Mouse (Mus musculus): ENCODE measurements around the gene Rnf26. TPM values are rescaled to one million over a fixed set of nuclear protein-coding genes. Genes with fewer than 3 reads are reported as not detected.

Gene Rnf26
- polyA plus RNA-seq, 1 experiment from 2014 or later, result 13.3 TPM

GRCm38 (mm10) chr9:44109360-44110095 lies 3.8 kb downstream of the Rnf26 start:
- H3K27ac ChIP-seq, result no peak overlapping the region
- WGBS (ENCODE audit: missing documents), result 17% methylated on average over 7 of the region's 9 CpGs
- no peak overlapping the region for H3K4me3 ChIP-seq (ENCODE audit: inconsistent target)
- peaks cover 50% of the 10 kb centered on the region for H3K79me2 ChIP-seq (ENCODE audit: inconsistent target)
- H3K36me3 ChIP-seq (ENCODE audit: inconsistent target), result no peaks in the 10 kb centered on the region

- H3K36me3 ChIP-seq (ENCODE audit: inconsistent target), result no peaks in the 10 kb centered on the region
- WGBS (ENCODE audit: missing documents), result 94% methylated on average over 31 of the region's 31 CpGs
Measured at GRCm38 (mm10) chr9:44108269-44109055, 4.9 kb downstream of the Rnf26 start.

GRCm38 (mm10) chr9:44107557-44108179 lies 5.6 kb downstream of the Rnf26 start:
- H3K36me3 ChIP-seq (ENCODE audit: inconsistent target), result no peaks in the 10 kb centered on the region
- H3K4me3 ChIP-seq (ENCODE audit: inconsistent target), result no peak overlapping the region
- peaks cover 50% of the 10 kb centered on the region for H3K79me2 ChIP-seq (ENCODE audit: inconsistent target)
- H3K27ac ChIP-seq, result no peak overlapping the region
- 91% methylated on average over 22 of the region's 25 CpGs for WGBS (ENCODE audit: missing documents)

More at GRCm38 (mm10) chr9:44108269-44109055, 4.9 kb downstream of the Rnf26 start:
- Histone ChIP-seq H3K4me3 (ENCODE audit: inconsistent target) (no peak overlapping the region), H3K79me2 (ENCODE audit: inconsistent target) (peaks cover 50% of the 10 kb centered on the region), H3K27ac (no peak overlapping the region)

- Histone ChIP-seq H3K27ac (no peak within 1 kb of the TSS), H3K36me3 (ENCODE audit: inconsistent target) (no peaks in the 10 kb centered on the region), H3K79me2 (ENCODE audit: inconsistent target) (peaks cover 49% of the 10 kb centered on the region), H3K4me3 (ENCODE audit: inconsistent target) (no peak within 1 kb of the TSS)
- WGBS (ENCODE audit: missing documents), result 95% methylated on average over 4 of the region's 8 CpGs
Measured at GRCm38 (mm10) chr9:44107110-44107509, 6.2 kb downstream of the Rnf26 start, which contains the start of gene C1qtnf5. Gene C1qtnf5 (plus strand): TSS chr9:44107245.

- WGBS (ENCODE audit: missing documents), result 96% methylated on average over 4 of the region's 4 CpGs
- H3K27ac ChIP-seq, result no peak overlapping the region
Measured at GRCm38 (mm10) chr9:44106596-44106995, 6.7 kb downstream of the Rnf26 start.

GRCm38 (mm10) chr9:44106182-44106581 lies 7.1 kb downstream of the Rnf26 start:
- Histone ChIP-seq H3K79me2 (ENCODE audit: inconsistent target) (peaks cover 43% of the 10 kb centered on the region), H3K36me3 (ENCODE audit: inconsistent target) (no peaks in the 10 kb centered on the region), H3K4me3 (ENCODE audit: inconsistent target) (no peak overlapping the region), H3K27ac (no peak overlapping the region)
- WGBS (ENCODE audit: missing documents), result 96% methylated on average over 7 of the region's 7 CpGs

More at GRCm38 (mm10) chr9:44106596-44106995, 6.7 kb downstream of the Rnf26 start:
- Histone ChIP-seq H3K4me3 (ENCODE audit: inconsistent target) (no peak overlapping the region), H3K79me2 (ENCODE audit: inconsistent target) (peaks cover 44% of the 10 kb centered on the region), H3K36me3 (ENCODE audit: inconsistent target) (no peaks in the 10 kb centered on the region)

- 89% methylated on average over 10 of the region's 10 CpGs for WGBS (ENCODE audit: missing documents)
- H3K79me2 ChIP-seq (ENCODE audit: inconsistent target), result peaks cover 43% of the 10 kb centered on the region
- no peak overlapping the region for H3K4me3 ChIP-seq (ENCODE audit: inconsistent target)
- no peaks in the 10 kb centered on the region for H3K36me3 ChIP-seq (ENCODE audit: inconsistent target)
- no peak overlapping the region for H3K27ac ChIP-seq
Measured at GRCm38 (mm10) chr9:44105781-44106180, 7.5 kb downstream of the Rnf26 start.

GRCm38 (mm10) chr9:44104881-44105280 lies 8.4 kb downstream of the Rnf26 start:
- Histone ChIP-seq H3K79me2 (ENCODE audit: inconsistent target) (peaks cover 35% of the 10 kb centered on the region), H3K36me3 (ENCODE audit: inconsistent target) (no peaks in the 10 kb centered on the region), H3K27ac (no peak overlapping the region), H3K4me3 (ENCODE audit: inconsistent target) (no peak overlapping the region)
- 89% methylated on average over 7 of the region's 7 CpGs for WGBS (ENCODE audit: missing documents)

- no peak within 1 kb of the TSS for H3K27ac ChIP-seq
- WGBS (ENCODE audit: missing documents), result 93% methylated on average over 9 of the region's 9 CpGs
- H3K36me3 ChIP-seq (ENCODE audit: inconsistent target), result no peaks in the 10 kb centered on the region
- peaks cover under 1% of the 10 kb centered on the region; the same call in 1 of the 2 replicates for H3K79me2 ChIP-seq (ENCODE audit: inconsistent target)
- H3K4me3 ChIP-seq (ENCODE audit: inconsistent target), result no peak within 1 kb of the TSS
Measured at GRCm38 (mm10) chr9:44101490-44101889, 11.8 kb downstream of the Rnf26 start, which contains the start of gene Mfrp. Gene Mfrp (plus strand): TSS chr9:44101729.

GRCm38 (mm10) chr9:44096536-44096935 lies 16.8 kb downstream of the Rnf26 start:
- WGBS (ENCODE audit: missing documents), result 90% methylated on average over 9 of the region's 9 CpGs
- no peak overlapping the region for H3K4me3 ChIP-seq (ENCODE audit: inconsistent target)

GRCm38 (mm10) chr9:44095781-44096180 lies 17.5 kb downstream of the Rnf26 start:
- Histone ChIP-seq H3K4me3 (ENCODE audit: inconsistent target) (no peak overlapping the region), H3K79me2 (ENCODE audit: inconsistent target) (no peaks in the 10 kb centered on the region), H3K27ac (no peak overlapping the region), H3K36me3 (ENCODE audit: inconsistent target) (peaks cover 7% of the 10 kb centered on the region; the same call in 1 of the 2 replicates)
- WGBS (ENCODE audit: missing documents), result 93% methylated on average over 9 of the region's 9 CpGs

More at GRCm38 (mm10) chr9:44096536-44096935, 16.8 kb downstream of the Rnf26 start:
- H3K36me3 ChIP-seq (ENCODE audit: inconsistent target), result peaks cover 7% of the 10 kb centered on the region; the same call in 1 of the 2 replicates
- H3K79me2 ChIP-seq (ENCODE audit: inconsistent target), result no peaks in the 10 kb centered on the region
- no peak overlapping the region for H3K27ac ChIP-seq

GRCm38 (mm10) chr9:44094737-44095136 lies 18.6 kb downstream of the Rnf26 start:
- Histone ChIP-seq H3K4me3 (ENCODE audit: inconsistent target) (no peak overlapping the region), H3K27ac (no peak overlapping the region), H3K79me2 (ENCODE audit: inconsistent target) (no peaks in the 10 kb centered on the region), H3K36me3 (ENCODE audit: inconsistent target) (peaks cover 7% of the 10 kb centered on the region; the same call in 1 of the 2 replicates)
- 29% methylated on average over 3 of the region's 3 CpGs for WGBS (ENCODE audit: missing documents)

- WGBS (ENCODE audit: missing documents), result 50% methylated on average over 19 of the region's 24 CpGs
- peaks cover 7% of the 10 kb centered on the region; the same call in 1 of the 2 replicates for H3K36me3 ChIP-seq (ENCODE audit: inconsistent target)
- H3K79me2 ChIP-seq (ENCODE audit: inconsistent target), result no peaks in the 10 kb centered on the region
- no peak overlapping the region for H3K27ac ChIP-seq
- no peak overlapping the region for H3K4me3 ChIP-seq (ENCODE audit: inconsistent target)
Measured at GRCm38 (mm10) chr9:44093612-44094503, 19.5 kb downstream of the Rnf26 start.

All from macrophage (primary cell).